In the genomic region with DNA sequence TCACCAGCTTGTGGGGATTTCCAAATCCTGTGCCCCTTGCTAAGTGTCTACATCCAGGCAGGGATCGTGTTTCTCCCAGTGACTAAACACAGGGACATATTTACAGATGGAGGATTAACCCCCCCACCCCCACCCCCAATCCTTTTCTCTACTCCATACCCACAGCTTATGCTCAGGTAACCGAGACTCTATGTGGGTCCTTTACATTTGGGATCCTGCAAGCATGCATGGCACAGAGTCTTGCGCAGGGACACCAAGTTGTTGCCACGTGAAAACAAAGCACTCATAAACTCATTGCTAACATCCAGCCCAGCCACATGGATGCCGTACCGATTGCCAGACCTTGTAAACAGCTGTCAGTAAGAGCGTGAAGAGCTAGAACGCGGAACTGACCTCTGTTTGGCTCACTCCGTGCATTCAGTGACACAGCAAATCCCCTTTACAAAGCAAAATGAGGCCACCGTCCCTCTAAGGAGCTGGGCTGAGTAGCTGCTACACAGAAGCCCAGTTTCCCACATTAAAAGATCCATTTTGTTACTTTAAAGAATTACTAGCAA, we compare ENCODE assay signal across 9 mouse cellular contexts.
DNase-seq lines count a peak whose midpoint lies in the region; ATAC-seq lines count a peak whose summit lies in the region.
"Had no signal": no experiment of that assay in that cellular context is flagged by ENCODE, and none has a peak within 500 bp of the region (broad histone marks: within the 10 kb centered on the region; RNA-seq: fewer than 3 reads in every experiment).

No protein-coding gene starts in this region.

- H3K27ac ChIP-seq in kidney, embryonic 15.5 days = peak overlapping the region; percentile 76; the same call in 1 of the 2 replicates
- no peak overlapping the region for H3K27ac ChIP-seq in embryonic facial prominence, embryonic 14.5 days (replicated peaks; ENCODE audit: low read depth, low read length)
- H3K27ac ChIP-seq in hindbrain, embryonic 14.5 days = no peak overlapping the region

- 42% methylated on average over 11 of the region's 11 CpGs for WGBS in kidney, embryonic 15.5 days
- WGBS in embryonic facial prominence, embryonic 14.5 days = 39% methylated on average over 11 of the region's 11 CpGs
- 41% methylated on average over 11 of the region's 11 CpGs for WGBS in hindbrain, embryonic 14.5 days

- H3K4me1 ChIP-seq in kidney, embryonic 15.5 days = peaks cover 64% of the 10 kb centered on the region
- peaks cover 8% of the 10 kb centered on the region for H3K4me1 ChIP-seq in embryonic facial prominence, embryonic 14.5 days (ENCODE audit: control insufficient read depth, insufficient read depth, low read length)
- H3K4me1 ChIP-seq in hindbrain, embryonic 14.5 days (replicated peaks; ENCODE audit: control insufficient read depth, insufficient read depth, low read length) = 0 out of 2 replicates have a peak, but pooled peaks cover 9% of the 10 kb centered on the region

- no peak overlapping the region for H3K4me3 ChIP-seq in kidney, embryonic 15.5 days (replicated peaks)
- H3K4me3 ChIP-seq in embryonic facial prominence, embryonic 14.5 days (ENCODE audit: low read depth, low read length) = no peak overlapping the region
- no peak overlapping the region for H3K4me3 ChIP-seq in hindbrain, embryonic 14.5 days (replicated peaks; ENCODE audit: low read length)

- no peaks in the 10 kb centered on the region for H3K9me3 ChIP-seq in kidney, embryonic 15.5 days (replicated peaks)
- H3K9me3 ChIP-seq in embryonic facial prominence, embryonic 14.5 days (ENCODE audit: control insufficient read depth, low read length) = no peaks in the 10 kb centered on the region
- H3K9me3 ChIP-seq in hindbrain, embryonic 14.5 days (ENCODE audit: control insufficient read depth, low read length) = no peaks in the 10 kb centered on the region

- H3K9ac ChIP-seq in kidney, embryonic 15.5 days = no peak overlapping the region
- H3K9ac ChIP-seq in embryonic facial prominence, embryonic 14.5 days (ENCODE audit: low read depth, low read length) = no peak overlapping the region
- H3K9ac ChIP-seq in hindbrain, embryonic 14.5 days = no peak overlapping the region

- no peak for ATAC-seq in kidney, embryonic 15.5 days (replicated peaks; ENCODE audit: low FRiP score)
- peak; percentile 44; the same call in 1 of the 2 replicates for ATAC-seq in embryonic facial prominence, embryonic 14.5 days (ENCODE audit: low read depth)
- peak; percentile 16; the same call in 1 of the 2 replicates for ATAC-seq in hindbrain, embryonic 14.5 days (ENCODE audit: low FRiP score)
- ATAC-seq in megakaryocyte-erythroid progenitor cell, adult 5-6 weeks (replicated peaks; ENCODE audit: low FRiP score, low TSS enrichment, poor library complexity, severe bottlenecking) = peak; percentile 88
- no peak for ATAC-seq in cerebellum, adult (ENCODE audit: insufficient number of reproducible peaks, low FRiP score, low TSS enrichment)
- ATAC-seq: Patski had no signal

- DNase-seq in kidney, postnatal 25 days = no peak
- DNase-seq in embryonic facial prominence, embryonic 14.5 days (ENCODE audit: low spot score) = peak; percentile 74
- peak; percentile 41 for DNase-seq in hindbrain, embryonic 14.5 days (ENCODE audit: low spot score)
- no peak for DNase-seq in testis, postnatal 14 days (ENCODE audit: low spot score)
- no peak for DNase-seq in thymus, postnatal 25 days

- H3K4me2 ChIP-seq in kidney, embryonic 15.5 days = no peak overlapping the region
- no peak overlapping the region for H3K4me2 ChIP-seq in embryonic facial prominence, embryonic 14.5 days (ENCODE audit: low read depth, low read length)
- H3K4me2 ChIP-seq in hindbrain, embryonic 14.5 days (replicated peaks) = no peak overlapping the region

- H3K27me3 ChIP-seq in kidney, embryonic 15.5 days = no peaks in the 10 kb centered on the region
- H3K27me3 ChIP-seq in embryonic facial prominence, embryonic 14.5 days (replicated peaks; ENCODE audit: control insufficient read depth, insufficient read depth, low read length) = no peaks in the 10 kb centered on the region
- H3K27me3 ChIP-seq in hindbrain, embryonic 14.5 days (ENCODE audit: control insufficient read depth, insufficient read depth, low read length) = no peaks in the 10 kb centered on the region
- H3K27me3 ChIP-seq: Patski had no signal

- no peaks in the 10 kb centered on the region for H3K36me3 ChIP-seq in kidney, embryonic 15.5 days
- no peaks in the 10 kb centered on the region for H3K36me3 ChIP-seq in embryonic facial prominence, embryonic 14.5 days (ENCODE audit: control insufficient read depth, insufficient read depth, low read length)
- H3K36me3 ChIP-seq in hindbrain, embryonic 14.5 days (replicated peaks; ENCODE audit: control insufficient read depth, insufficient read depth) = no peaks in the 10 kb centered on the region

Comparison
In these comparisons a context has a peak if more than half of its experiments do, and no peak if none do; other contexts are left out.
1. ATAC-seq: peak in embryonic facial prominence, embryonic 14.5 days (single experiment), hindbrain, embryonic 14.5 days (single experiment) and megakaryocyte-erythroid progenitor cell, adult 5-6 weeks (single experiment); none in kidney, embryonic 15.5 days (single experiment) and cerebellum, adult (single experiment).
2. DNase-seq: peak in embryonic facial prominence, embryonic 14.5 days (single experiment) and hindbrain, embryonic 14.5 days (single experiment); none in kidney, postnatal 25 days (0 of 2), testis, postnatal 14 days (single experiment) and thymus, postnatal 25 days (single experiment).